Mouse (Mus musculus): ENCODE data around the gene Capn12. TPM values are rescaled to one million over a fixed set of nuclear protein-coding genes. Genes with fewer than 3 reads are reported as not detected.

Gene Capn12
- polyA plus RNA-seq, 1 experiment from 2014 or later = 0.06 TPM

GRCm38 (mm10) chr7:28925317-28925716, 44.1 kb downstream of the Capn12 start:
- CTCF ChIA-PET = interaction anchor here (0.8 to 2.0 kb wide), 4 partner anchors 14 to 46 kb away, joined by 3 to 4 read pairs (median 3); no protein-coding TSS in a partner anchor
- ATAC-seq (peak; percentile 95), DNase-seq (ENCODE audit: low read depth, low spot score) (no peak)
- TF ChIP-seq CTCF (IDR thresholded peaks at IDR 0.05) = no peak
- H3K27me3 ChIP-seq = no peaks in the 10 kb centered on the region
- POLR2A ChIA-PET = interaction anchor here (0.9 to 1.4 kb wide), 2 partner anchors 19 to 34 kb away, joined by 4 read pairs; no protein-coding TSS in a partner anchor
- in situ Hi-C loops (cut with MboI; ENCODE audit: low pct_unique_long_range_greater_than_20kb) = no loop called here

- CTCF ChIA-PET = interaction anchor here (1.2 to 2.0 kb wide), 2 partner anchors 31 to 34 kb away, joined by 3 to 4 read pairs; no protein-coding TSS in a partner anchor
- no peak for ATAC-seq
- no peaks in the 10 kb centered on the region for H3K27me3 ChIP-seq
- POLR2A ChIA-PET = interaction anchor here (0.6 to 1.4 kb wide), 2 partner anchors 33 to 176 kb away, joined by 3 to 4 read pairs; no protein-coding TSS in a partner anchor
- DNase-seq (ENCODE audit: low read depth, low spot score) = no peak
- TF ChIP-seq CTCF (IDR thresholded peaks at IDR 0.05) = no peak
- in situ Hi-C loops (cut with MboI; ENCODE audit: low pct_unique_long_range_greater_than_20kb) = no loop called here
These were observed 45.0 kb downstream of the Capn12 start for GRCm38 (mm10) chr7:28926172-28926571.

GRCm38 (mm10) chr7:28929381-28929780, 48.2 kb downstream of the Capn12 start:
- in situ Hi-C loops (cut with MboI; ENCODE audit: low pct_unique_long_range_greater_than_20kb) = no loop called here
- H3K27me3 ChIP-seq = no peaks in the 10 kb centered on the region
- DNase-seq (ENCODE audit: low read depth, low spot score) (no peak), ATAC-seq (no peak)
- no peak for TF ChIP-seq CTCF (IDR thresholded peaks at IDR 0.05)
- POLR2A ChIA-PET = interaction anchor here (0.6 to 1.4 kb wide), 2 partner anchors 8 to 30 kb away, joined by 3 read pairs; no protein-coding TSS in a partner anchor
- CTCF ChIA-PET = interaction anchor here (1.3 to 1.5 kb wide), 2 partner anchors 10 to 13 kb away, joined by 3 to 5 read pairs; no protein-coding TSS in a partner anchor

DNA sequence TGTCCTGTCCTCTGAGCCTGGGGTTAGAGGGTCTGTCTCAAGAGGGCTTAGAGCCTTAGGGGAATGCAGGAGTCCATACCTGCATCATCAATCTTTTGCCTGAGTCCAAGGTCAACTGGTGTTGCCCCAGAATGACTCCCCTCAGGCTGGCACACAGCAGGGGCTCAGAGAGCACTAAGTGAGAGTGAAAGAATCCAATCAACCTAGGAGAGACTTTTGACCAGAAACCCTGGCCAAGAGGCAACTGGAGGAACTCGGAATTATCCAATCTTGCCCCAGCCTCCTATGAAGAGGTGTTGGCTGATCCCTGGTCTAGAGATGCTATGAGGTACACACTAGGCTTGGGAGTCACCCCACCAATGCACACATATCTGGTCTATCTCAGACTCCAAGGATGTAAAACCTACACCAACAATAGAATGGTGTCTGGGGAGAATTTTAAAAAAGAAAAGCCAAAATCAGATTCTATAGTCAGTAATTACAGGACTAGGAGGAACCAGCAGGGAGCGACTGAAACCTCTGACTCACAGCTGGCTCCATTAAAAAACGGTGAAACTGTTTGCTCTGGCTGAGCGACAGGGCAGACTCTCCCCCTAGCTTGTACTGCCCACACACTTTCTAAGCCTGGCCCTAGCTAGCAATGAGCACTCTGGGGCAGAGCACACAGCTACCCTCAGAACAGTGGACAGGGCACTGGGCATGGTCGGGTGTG, 49.3 kb downstream of the Capn12 start:
- no peaks in the 10 kb centered on the region for H3K27me3 ChIP-seq
- in situ Hi-C loops (cut with MboI; ENCODE audit: low pct_unique_long_range_greater_than_20kb) = no loop called here
- peak; percentile 65 for ATAC-seq
- POLR2A ChIA-PET = interaction anchor here (1.0 to 1.7 kb wide), 4 partner anchors 13 to 30 kb away, joined by 3 to 6 read pairs (median 5); no protein-coding TSS in a partner anchor
- no peak for TF ChIP-seq CTCF (IDR thresholded peaks at IDR 0.05)
- CTCF ChIA-PET = interaction anchor here (0.9 to 1.1 kb wide), 3 partner anchors 13 to 28 kb away, joined by 3 to 5 read pairs (median 4); no protein-coding TSS in a partner anchor
- DNase-seq (ENCODE audit: low read depth, low spot score) = no peak

- POLR2A ChIA-PET = interaction anchor here (1.0 to 1.7 kb wide), 4 partner anchors 12 to 29 kb away, joined by 3 to 6 read pairs (median 5); no protein-coding TSS in a partner anchor
- CTCF ChIA-PET = interaction anchor here (0.9 to 1.1 kb wide), 3 partner anchors 12 to 27 kb away, joined by 3 to 5 read pairs (median 4); no protein-coding TSS in a partner anchor
- H3K27me3 ChIP-seq = no peaks in the 10 kb centered on the region
- DNase-seq (ENCODE audit: low read depth, low spot score) = no peak
- in situ Hi-C loops (cut with MboI; ENCODE audit: low pct_unique_long_range_greater_than_20kb) = no loop called here
- TF ChIP-seq CTCF (IDR thresholded peaks at IDR 0.05) = no peak
- ATAC-seq = peak; percentile 45
These were observed 49.9 kb downstream of the Capn12 start for GRCm38 (mm10) chr7:28931032-28931694.

DNA sequence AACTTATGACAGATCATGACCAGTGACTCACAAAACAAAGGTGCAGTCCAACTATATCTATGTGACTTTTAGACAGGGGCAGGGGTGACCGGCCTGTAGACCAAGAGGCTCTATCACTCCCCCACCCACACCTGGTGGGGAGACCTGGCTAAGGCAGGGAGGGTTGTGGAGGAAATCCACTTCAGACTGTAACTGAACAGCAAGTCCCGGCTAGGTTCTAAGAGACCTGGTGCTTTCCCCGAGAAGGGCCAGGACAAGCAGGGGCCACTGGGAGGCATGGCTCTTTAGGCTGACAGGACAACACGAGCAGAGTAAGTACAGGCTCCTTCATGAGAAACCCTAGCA, 50.4 kb downstream of the Capn12 start:
- in situ Hi-C loops (cut with MboI; ENCODE audit: low pct_unique_long_range_greater_than_20kb) = no loop called here
- DNase-seq (ENCODE audit: low read depth, low spot score) = no peak
- ChIA-PET CTCF (no interaction called here), POLR2A (interaction anchor here (0.6 to 1.7 kb wide), 5 partner anchors 12 to 1014 kb away, joined by 3 to 6 read pairs (median 5); no protein-coding TSS in a partner anchor)
- ATAC-seq = no peak
- no peak for TF ChIP-seq CTCF (IDR thresholded peaks at IDR 0.05)
- H3K27me3 ChIP-seq = no peaks in the 10 kb centered on the region

DNA sequence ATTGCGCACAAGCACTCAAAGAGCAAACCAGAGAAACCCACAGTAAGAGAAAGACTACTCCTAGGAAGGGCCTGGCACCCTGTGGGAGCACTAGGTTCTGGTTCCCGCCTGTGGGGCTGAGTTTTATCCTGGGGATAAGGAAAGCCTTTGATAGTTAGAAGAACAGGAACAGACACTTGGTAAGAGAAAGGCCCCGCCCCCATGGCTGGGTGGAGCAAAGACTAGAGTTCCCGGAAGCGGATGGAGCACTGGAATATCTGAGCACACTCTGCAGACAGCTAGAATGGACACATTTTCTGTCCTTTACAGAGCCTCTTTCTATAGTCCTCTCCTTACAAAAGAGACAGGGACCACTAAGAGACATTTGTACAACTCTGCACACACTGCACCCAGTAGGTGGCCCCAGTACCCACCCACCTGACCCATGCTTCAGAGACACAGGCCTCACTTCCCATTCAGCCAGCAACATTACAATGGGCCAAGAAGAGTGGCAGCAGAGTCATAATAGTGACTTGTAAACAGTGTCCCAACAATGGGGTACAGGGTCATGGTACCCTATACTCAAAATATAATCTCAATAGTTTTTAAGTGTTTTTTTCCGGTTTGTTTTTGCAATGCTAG, 51.3 kb downstream of the Capn12 start:
- in situ Hi-C loops (cut with MboI; ENCODE audit: low pct_unique_long_range_greater_than_20kb) = no loop called here
- no peak for DNase-seq (ENCODE audit: low read depth, low spot score)
- TF ChIP-seq CTCF (IDR thresholded peaks at IDR 0.05) = no peak
- CTCF ChIA-PET = interaction anchor here (1.0 kb wide), 1 partner anchor 15 kb away, joined by 3 read pairs; no protein-coding TSS in a partner anchor
- POLR2A ChIA-PET = interaction anchor here (0.6 to 1.0 kb wide), 3 partner anchors 28 to 1013 kb away, joined by 3 read pairs; no protein-coding TSS in a partner anchor
- no peak for ATAC-seq
- no peaks in the 10 kb centered on the region for H3K27me3 ChIP-seq

DNA sequence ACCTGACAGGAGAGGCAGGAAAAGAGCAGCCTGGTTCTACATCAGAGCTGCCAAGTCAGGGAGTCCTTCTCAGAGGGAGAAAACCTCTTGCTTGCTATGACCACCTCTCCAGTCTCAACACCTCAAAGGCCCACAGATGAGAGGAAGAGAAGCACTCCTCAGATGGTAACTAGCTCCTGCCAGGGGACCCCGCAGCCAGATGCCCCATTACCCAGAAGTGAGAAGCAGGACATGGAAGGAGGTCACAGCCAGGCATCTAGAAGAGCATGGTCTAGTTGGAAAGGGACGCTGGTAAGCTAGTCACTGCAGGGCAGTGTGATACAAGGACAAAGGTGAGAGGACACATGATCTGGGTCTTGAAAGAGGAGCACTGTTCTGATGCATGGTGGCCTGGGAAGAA, 52.6 kb downstream of the Capn12 start:
- CTCF ChIA-PET = no interaction called here
- H3K27me3 ChIP-seq = no peaks in the 10 kb centered on the region
- ATAC-seq (no peak), DNase-seq (ENCODE audit: low read depth, low spot score) (no peak)
- TF ChIP-seq CTCF (IDR thresholded peaks at IDR 0.05) = no peak
- in situ Hi-C loops (cut with MboI; ENCODE audit: low pct_unique_long_range_greater_than_20kb) = no loop called here
- POLR2A ChIA-PET = no interaction called here

- H3K27me3 ChIP-seq = no peaks in the 10 kb centered on the region
- POLR2A ChIA-PET = interaction anchor here (1.0 kb wide), 1 partner anchor 10 kb away, joined by 3 read pairs; no protein-coding TSS in a partner anchor
- CTCF ChIA-PET = no interaction called here
- ATAC-seq (no peak), DNase-seq (ENCODE audit: low read depth, low spot score) (no peak)
- in situ Hi-C loops (cut with MboI; ENCODE audit: low pct_unique_long_range_greater_than_20kb) = no loop called here
- TF ChIP-seq CTCF (IDR thresholded peaks at IDR 0.05) = no peak
These were observed 55.6 kb downstream of the Capn12 start for GRCm38 (mm10) chr7:28936787-28937186.

- ATAC-seq (no peak), DNase-seq (ENCODE audit: low read depth, low spot score) (no peak)
- CTCF ChIA-PET = interaction anchor here (1.2 to 1.6 kb wide), 2 partner anchors 13 to 14 kb away, joined by 3 read pairs; no protein-coding TSS in a partner anchor
- TF ChIP-seq CTCF (IDR thresholded peaks at IDR 0.05) = no peak
- POLR2A ChIA-PET = no interaction called here
- H3K27me3 ChIP-seq = no peaks in the 10 kb centered on the region
- in situ Hi-C loops (cut with MboI; ENCODE audit: low pct_unique_long_range_greater_than_20kb) = no loop called here
These were observed 57.4 kb downstream of the Capn12 start for GRCm38 (mm10) chr7:28938654-28939053.

Measured in Patski (cell line).